Mouse (Mus musculus) lung, embryonic 14.5 days (tissue): ENCODE data around the gene Tsnaxip1. TPM values are rescaled to one million over a fixed set of nuclear protein-coding genes. Genes with fewer than 3 reads are reported as not detected.

Source experiments
- ATAC-seq: fragments of 200-750 bp; cut with Nextera tagmentation; 2 replicates; pipeline ENCODE4 v1.8.0; 2017; ENCODE audit warnings: mild to moderate bottlenecking, moderate TSS enrichment, moderate library complexity; ENCODE audit not compliant: insufficient read depth
- DNase-seq: peaks from one replicate; pipeline ENCODE4 v3.0.0-alpha.2; 2015
- H3K27ac ChIP-seq: fragments of 300-500 bp; sonication (generic); 2 replicates; pipeline ENCODE4 v1.5.1; 2014; ENCODE audit warnings: low read depth, mild to moderate bottlenecking, moderate library complexity
- H3K27me3 ChIP-seq: fragments of 300-500 bp; sonication (generic); 2 replicates; pipeline ENCODE4 v1.6.1; 2014; ENCODE audit warnings: low read length, control low read depth; ENCODE audit not compliant: insufficient read depth
- H3K36me3 ChIP-seq: fragments of 300-500 bp; sonication (generic); 2 replicates; pipeline ENCODE4 v1.6.1; 2014; ENCODE audit warnings: control low read depth; ENCODE audit not compliant: insufficient read depth
- H3K4me1 ChIP-seq: fragments of 300-500 bp; sonication (generic); 2 replicates; pipeline ENCODE4 v1.6.1; 2014; ENCODE audit warnings: antibody characterized with exemption, control low read depth; ENCODE audit not compliant: insufficient read depth
- H3K4me2 ChIP-seq: fragments of 300-500 bp; sonication (generic); 2 replicates; pipeline ENCODE4 v1.6.1; 2014; ENCODE audit warnings: mild to moderate bottlenecking
- H3K4me3 ChIP-seq: fragments of 300-500 bp; sonication (generic); 2 replicates; pipeline ENCODE4 v1.5.1; 2014; ENCODE audit warnings: low read depth, low read length
- H3K9ac ChIP-seq: fragments of 300-500 bp; sonication (generic); 2 replicates; pipeline ENCODE4 v1.6.1; 2014
- H3K9me3 ChIP-seq: fragments of 300-500 bp; sonication (generic); 2 replicates; pipeline ENCODE4 v1.6.1; 2016; ENCODE audit warnings: low read depth, low read length, control low read depth
- CTCF ChIP-seq: IDR thresholded peaks from 2 replicates; pipeline ENCODE4 v1.5.1; 2016; ENCODE audit warnings: antibody characterized with exemption, low read depth
- WGBS: fragments of 180-500 bp; shearing (Covaris S2); extraction: QIAGEN DNeasy Blood & Tissue Kit; methylation state at CpG from one replicate; pipeline ENCODE4 v1.1.7; 2014; 5-methylcytosine and 5-hydroxymethylcytosine counted together
- polyA plus RNA-seq: library from polyadenylated mRNA; unstranded; fragments of >200 nt; fragmentation: Nextera tagmentation; extraction: Ambion mirVana; gene quantifications from 2 replicates; pipeline ENCODE4 v1.2.1, GENCODE M21; 2014

Gene Tsnaxip1
- polyA plus RNA-seq, 1 experiment from 2014 or later, result 0.09 TPM

DNA sequence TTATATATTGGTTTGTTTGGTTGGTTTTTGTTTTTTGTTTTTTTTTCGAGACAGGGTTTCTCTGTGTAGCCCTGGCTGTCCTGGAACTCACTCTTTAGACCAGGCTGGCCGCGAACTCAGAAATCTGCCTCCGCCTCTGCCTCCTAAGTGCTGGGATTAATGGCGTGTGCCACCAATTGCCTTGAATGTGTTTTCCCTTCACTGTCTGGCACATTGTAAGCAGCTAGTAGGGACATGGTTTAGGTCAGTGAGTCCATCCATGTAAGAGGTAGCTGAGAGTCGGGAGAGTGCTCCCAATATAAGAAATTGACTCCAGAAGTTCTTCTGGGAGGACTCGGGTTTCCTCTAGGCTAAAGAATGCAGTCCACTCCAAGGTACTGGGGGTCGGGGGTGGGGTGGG, 26.8 kb downstream of the Tsnaxip1 start:
- peaks cover 12% of the 10 kb centered on the region for H3K4me1 ChIP-seq
- DNase-seq, result no peak
- ATAC-seq, result no peak
- peak overlapping the region; percentile 82; the same call in 1 of the 2 replicates for H3K9ac ChIP-seq
- H3K27me3 ChIP-seq, result no peaks in the 10 kb centered on the region
- peak overlapping the region; percentile 52; the same call in 1 of the 2 replicates for H3K27ac ChIP-seq
- peak overlapping the region; percentile 80 for H3K4me3 ChIP-seq
- peaks cover 3% of the 10 kb centered on the region for H3K36me3 ChIP-seq
- no peak for TF ChIP-seq CTCF
- 25% methylated on average over 8 of the region's 8 CpGs for WGBS
- peak overlapping the region; percentile 99 for H3K4me2 ChIP-seq
- H3K9me3 ChIP-seq, result no peaks in the 10 kb centered on the region

DNA sequence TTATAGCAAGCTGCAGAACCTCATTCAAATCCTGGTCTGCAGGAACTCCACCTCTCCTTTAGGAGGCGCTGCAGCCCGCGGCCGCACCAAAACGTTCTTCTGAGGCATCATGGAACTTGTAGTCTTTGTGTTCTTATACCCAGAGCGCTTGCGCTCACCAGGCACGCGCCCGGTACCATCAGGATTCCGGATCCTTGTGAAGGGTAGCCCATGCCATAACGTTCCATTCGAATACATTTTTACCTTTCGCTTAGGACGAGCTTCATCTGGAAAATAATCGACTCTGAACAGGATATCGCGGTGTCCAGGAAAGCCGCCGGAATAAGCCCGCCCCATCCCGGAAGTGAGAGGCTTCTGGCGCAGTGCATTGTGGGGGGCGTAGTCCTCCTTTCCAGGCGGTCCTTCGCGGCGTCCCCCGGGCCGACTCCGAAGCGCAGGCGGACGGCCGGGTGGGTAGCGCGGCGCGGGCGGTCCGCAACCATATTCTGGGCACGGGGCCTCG, 27.2 kb downstream of the Tsnaxip1 start, which contains the start of gene Thap11:
Gene Thap11, plus strand, starts transcription at position 418 of the 502 bp plus-strand sequence.
- Histone ChIP-seq H3K27ac (peak within 1 kb of the TSS; percentile 86), H3K27me3 (no peaks in the 10 kb centered on the region), H3K4me3 (peak within 1 kb of the TSS; percentile 80), H3K4me2 (peak within 1 kb of the TSS; percentile 99), H3K36me3 (no peaks in the 10 kb centered on the region), H3K9me3 (no peaks in the 10 kb centered on the region), H3K4me1 (peaks cover 12% of the 10 kb centered on the region), H3K9ac (peak within 1 kb of the TSS; percentile 82)
- ATAC-seq (peak; percentile 92), DNase-seq (peak; percentile 96)
- peak; percentile 83 for TF ChIP-seq CTCF
- under 1% methylated on average over 43 of the region's 43 CpGs for WGBS

- WGBS, result under 1% methylated on average over 67 of the region's 71 CpGs
- Histone ChIP-seq H3K27ac (peak overlapping the region; percentile 86), H3K9ac (peak overlapping the region; percentile 82), H3K9me3 (no peaks in the 10 kb centered on the region), H3K27me3 (no peaks in the 10 kb centered on the region), H3K4me1 (peaks cover 12% of the 10 kb centered on the region), H3K4me2 (peak overlapping the region; percentile 99), H3K36me3 (no peaks in the 10 kb centered on the region), H3K4me3 (peak overlapping the region; percentile 80)
- ATAC-seq, result peak; percentile 3
- DNase-seq, result peak; percentile 57
- no peak for TF ChIP-seq CTCF
Observed at GRCm38 (mm10) chr8:105855248-105856167, 28.0 kb downstream of the Tsnaxip1 start.

DNA sequence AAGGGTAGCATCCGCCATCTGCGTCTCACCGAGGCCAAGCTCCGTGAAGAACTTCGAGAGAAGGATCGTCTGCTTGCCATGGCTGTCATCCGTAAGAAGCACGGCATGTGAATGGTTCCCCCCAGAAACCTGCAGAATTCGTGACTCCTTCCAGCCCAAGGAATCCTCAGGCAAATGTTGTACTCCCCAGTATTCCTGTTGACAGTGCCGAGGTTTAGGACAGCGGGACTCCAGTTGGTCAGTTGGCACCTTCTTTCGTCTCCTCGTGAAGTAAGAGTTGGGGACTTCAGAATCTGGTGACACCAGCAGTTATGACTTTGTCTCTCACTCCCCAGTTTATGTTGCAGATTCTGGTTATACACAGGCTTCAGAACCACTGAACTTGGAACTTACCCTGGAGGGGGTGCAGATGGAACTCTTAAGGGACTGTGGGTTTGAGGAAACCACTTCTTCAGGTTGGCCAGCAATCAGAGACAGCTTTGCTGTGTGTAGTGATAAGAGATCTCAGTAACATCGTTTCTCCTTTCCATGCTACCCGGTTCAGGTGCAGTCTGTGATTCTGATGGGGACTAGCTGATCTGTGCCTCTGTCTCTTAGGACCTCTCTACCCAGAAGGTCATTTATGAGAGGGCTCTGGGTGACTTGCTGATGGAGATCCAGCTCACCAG, 28.8 kb downstream of the Tsnaxip1 start:
- peak overlapping the region; percentile 86; the same call in 1 of the 2 replicates for H3K27ac ChIP-seq
- peak overlapping the region; percentile 80 for H3K4me3 ChIP-seq
- H3K9me3 ChIP-seq, result no peaks in the 10 kb centered on the region
- ATAC-seq, result no peak
- H3K9ac ChIP-seq, result peak overlapping the region; percentile 82
- H3K27me3 ChIP-seq, result no peaks in the 10 kb centered on the region
- H3K4me1 ChIP-seq, result peaks cover 13% of the 10 kb centered on the region
- peak overlapping the region; percentile 99 for H3K4me2 ChIP-seq
- 11% methylated on average over 15 of the region's 15 CpGs for WGBS
- no peak for DNase-seq
- TF ChIP-seq CTCF, result no peak
- H3K36me3 ChIP-seq, result no peaks in the 10 kb centered on the region

DNA sequence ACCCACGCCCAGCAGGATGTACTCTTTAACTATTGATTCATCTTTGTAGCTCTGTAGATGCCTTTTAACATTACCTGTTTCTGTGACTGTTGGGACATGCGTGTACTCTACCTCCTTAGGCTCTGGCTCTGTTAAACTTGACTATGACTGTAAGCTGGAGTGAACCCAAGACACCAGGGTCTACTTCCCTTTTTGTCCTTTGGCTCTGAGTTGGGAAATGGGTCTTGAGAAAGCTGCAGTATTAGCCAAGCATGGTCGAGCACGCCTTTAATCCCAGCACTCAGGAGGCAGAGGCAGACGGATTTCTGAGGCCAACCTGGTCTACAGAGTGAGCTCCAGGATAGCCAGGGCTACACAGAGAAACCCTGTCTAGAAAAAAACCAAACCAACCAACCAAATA, 31.0 kb downstream of the Tsnaxip1 start:
- TF ChIP-seq CTCF, result no peak
- no peak overlapping the region for H3K4me3 ChIP-seq
- H3K36me3 ChIP-seq, result peaks cover 5% of the 10 kb centered on the region; the same call in 1 of the 2 replicates
- H3K4me1 ChIP-seq, result peaks cover 19% of the 10 kb centered on the region
- DNase-seq, result no peak
- H3K27ac ChIP-seq, result no peak overlapping the region
- H3K9ac ChIP-seq, result no peak overlapping the region
- ATAC-seq, result no peak
- no peak overlapping the region for H3K4me2 ChIP-seq
- H3K27me3 ChIP-seq, result no peaks in the 10 kb centered on the region
- no peaks in the 10 kb centered on the region for H3K9me3 ChIP-seq
- WGBS, result 87% methylated on average over 5 of the region's 5 CpGs

DNA sequence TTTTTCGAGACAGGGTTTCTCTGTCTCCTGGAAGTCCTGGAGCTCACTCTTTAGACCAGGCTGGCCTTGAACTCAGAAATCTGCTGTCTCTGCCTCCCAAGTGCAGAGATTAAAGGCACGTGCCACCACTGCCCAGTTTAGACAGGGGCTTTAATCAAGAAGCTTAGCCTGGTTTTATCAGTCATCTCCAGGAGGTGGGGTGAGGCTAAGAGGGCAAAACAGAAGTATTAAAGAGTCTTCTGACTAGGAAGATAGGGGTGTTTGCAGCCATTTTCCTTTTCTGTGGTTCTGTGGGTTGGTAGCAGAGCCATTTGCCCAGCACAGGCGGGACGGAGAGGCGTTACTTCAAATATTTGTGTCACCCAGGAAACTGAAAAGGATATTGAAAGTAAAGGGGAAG, 31.8 kb downstream of the Tsnaxip1 start:
- TF ChIP-seq CTCF, result no peak
- WGBS, result 45% methylated on average over 5 of the region's 5 CpGs
- Histone ChIP-seq H3K27me3 (no peaks in the 10 kb centered on the region), H3K27ac (peak overlapping the region; percentile 92), H3K4me2 (peak overlapping the region; percentile 92), H3K9ac (peak overlapping the region; percentile 31), H3K4me3 (no peak overlapping the region), H3K36me3 (peaks cover 9% of the 10 kb centered on the region; the same call in 1 of the 2 replicates), H3K4me1 (peaks cover 19% of the 10 kb centered on the region), H3K9me3 (no peaks in the 10 kb centered on the region)
- no peak for DNase-seq
- no peak for ATAC-seq
